Mouse (Mus musculus): Measurements from ENCODE around the gene Naa30. TPM values are rescaled to one million over a fixed set of nuclear protein-coding genes. Genes with fewer than 3 reads are reported as not detected.

Naa30 gene
- polyA plus RNA-seq, 1 experiment from 2014 or later: 10.9 TPM

GRCm38 (mm10) chr14:49234788-49235515 lies 62.9 kb downstream of the Naa30 start:
- H3K9me3 ChIP-seq: no peaks in the 10 kb centered on the region
- H3K9ac ChIP-seq: no peak overlapping the region
- WGBS: 44% methylated on average over 9 of the region's 9 CpGs
- no peaks in the 10 kb centered on the region for H3K4me1 ChIP-seq
- H3K27ac ChIP-seq: no peak overlapping the region
- H3K36me3 ChIP-seq: no peaks in the 10 kb centered on the region
- no peaks in the 10 kb centered on the region for H3K27me3 ChIP-seq (replicated peaks)
- H3K4me2 ChIP-seq: no peak overlapping the region
- no peak overlapping the region for H3K4me3 ChIP-seq (replicated peaks)
- ATAC-seq (ENCODE audit: insufficient read depth, low FRiP score, low read depth): no peak

DNA sequence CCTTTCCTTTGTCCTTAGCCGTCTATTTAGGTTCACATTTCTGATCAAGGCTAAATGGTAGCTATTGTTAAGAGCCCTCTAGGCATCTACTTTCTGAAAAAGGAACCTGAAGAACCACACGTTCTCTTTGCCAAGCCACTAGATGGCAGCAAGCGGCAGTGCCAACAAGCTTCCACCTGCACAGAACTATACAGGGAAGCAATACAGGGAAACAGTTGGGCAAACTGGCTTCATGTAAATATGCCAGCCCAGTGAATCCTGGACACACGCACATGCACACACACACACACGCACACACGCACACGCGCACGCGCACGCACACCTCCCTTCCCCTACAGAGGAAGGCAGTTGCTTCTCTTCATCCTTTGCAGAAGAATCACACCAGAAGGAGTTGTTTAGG lies 66.2 kb downstream of the Naa30 start:
- Histone ChIP-seq H3K4me2 (no peak overlapping the region), H3K4me1 (no peaks in the 10 kb centered on the region), H3K4me3 (replicated peaks) (no peak overlapping the region), H3K27ac (no peak overlapping the region), H3K9me3 (no peaks in the 10 kb centered on the region), H3K9ac (no peak overlapping the region), H3K36me3 (no peaks in the 10 kb centered on the region), H3K27me3 (replicated peaks) (no peaks in the 10 kb centered on the region)
- 31% methylated on average over 11 of the region's 11 CpGs for WGBS
- ATAC-seq (ENCODE audit: insufficient read depth, low FRiP score, low read depth): no peak

Other genes with a start within 250 kb of the Naa30 start
- 23.6 and 25.4 TPM in 2 replicates for gene Ap5m1, start 106.1 kb upstream of the Naa30 start, polyA plus RNA-seq (2015; fragmentation: Nextera tagmentation; extraction: Ambion mirVana)
- gene Exoc5, start 105.6 kb upstream of the Naa30 start, polyA plus RNA-seq (2015; fragmentation: Nextera tagmentation; extraction: Ambion mirVana): 39.8 and 41.2 TPM in 2 replicates
- gene ccdc198, start 73.2 kb downstream of the Naa30 start, polyA plus RNA-seq (2015; fragmentation: Nextera tagmentation; extraction: Ambion mirVana): 29.1 and 29.3 TPM in 2 replicates